Mouse (Mus musculus): Measurements from ENCODE around the gene Gria3.
A peak's percentile ranks its signal among the peaks of the same experiment; 100 is the strongest.

Gria3 gene

GRCm38 (mm10) chrX:41400058-41400904 is at the start of gene Gria3:
TSS of gene Gria3 (plus strand) at chrX:41400854.
- peak; percentile 57 for DNase-seq

GRCm38 (mm10) chrX:41387086-41387485 is 13.6 kb upstream of the Gria3 start:
- no peak for DNase-seq

- no peak for DNase-seq
Measured at GRCm38 (mm10) chrX:41389079-41389478, 11.6 kb upstream of the Gria3 start.

- no peak for DNase-seq
Measured at GRCm38 (mm10) chrX:41398482-41398881, 2.2 kb upstream of the Gria3 start.

- peak; percentile 27 for DNase-seq
Measured at GRCm38 (mm10) chrX:41401186-41401585, 532 bp downstream of the Gria3 start.

- peak; percentile 23 for DNase-seq
Measured at GRCm38 (mm10) chrX:41401590-41402240, 1.1 kb downstream of the Gria3 start.

- peak; percentile 17 for DNase-seq
Measured at GRCm38 (mm10) chrX:41402656-41403055, 2.0 kb downstream of the Gria3 start.

GRCm38 (mm10) chrX:41406288-41406687 is 5.6 kb downstream of the Gria3 start:
- no peak for DNase-seq

GRCm38 (mm10) chrX:41409791-41410190 is 9.1 kb downstream of the Gria3 start:
- DNase-seq, result no peak

- DNase-seq, result peak; percentile 26
Measured at GRCm38 (mm10) chrX:41425651-41426050, 25.0 kb downstream of the Gria3 start.

- no peak for DNase-seq
Measured at GRCm38 (mm10) chrX:41428011-41428410, 27.4 kb downstream of the Gria3 start.

GRCm38 (mm10) chrX:41435541-41435940 is 34.9 kb downstream of the Gria3 start:
- DNase-seq, result no peak

GRCm38 (mm10) chrX:41438841-41439240 is 38.2 kb downstream of the Gria3 start:
- DNase-seq, result no peak

- DNase-seq, result no peak
Measured at GRCm38 (mm10) chrX:41448876-41449275, 48.2 kb downstream of the Gria3 start.

GRCm38 (mm10) chrX:41477486-41477885 is 76.8 kb downstream of the Gria3 start:
- DNase-seq, result no peak

GRCm38 (mm10) chrX:41496528-41496927 is 95.9 kb downstream of the Gria3 start:
- no peak for DNase-seq

GRCm38 (mm10) chrX:41505371-41505770 is 104.7 kb downstream of the Gria3 start:
- no peak for DNase-seq

- no peak for DNase-seq
Measured at GRCm38 (mm10) chrX:41507959-41508358, 107.3 kb downstream of the Gria3 start.

- no peak for DNase-seq
Measured at GRCm38 (mm10) chrX:41514982-41515381, 114.3 kb downstream of the Gria3 start.

GRCm38 (mm10) chrX:41532511-41532910 is 131.9 kb downstream of the Gria3 start:
- no peak for DNase-seq

- no peak for DNase-seq
Measured at GRCm38 (mm10) chrX:41535886-41536285, 135.2 kb downstream of the Gria3 start.

- no peak for DNase-seq
Measured at GRCm38 (mm10) chrX:41562296-41563060, 161.8 kb downstream of the Gria3 start.

GRCm38 (mm10) chrX:41564898-41565297 is 164.2 kb downstream of the Gria3 start:
- DNase-seq, result no peak
